Mouse (Mus musculus) midbrain, embryonic 12.5 days (tissue): Measurements from ENCODE around the gene Acsf3. TPM values are rescaled to one million over a fixed set of nuclear protein-coding genes. Genes with fewer than 3 reads are reported as not detected.

Experiments used
- ATAC-seq: fragments of 200-750 bp; cut with Nextera tagmentation; 2 replicates; pipeline ENCODE4 v1.8.0; 2017; ENCODE audit warnings: low read depth, moderate TSS enrichment, moderate library complexity; ENCODE audit not compliant: low FRiP score
- H3K27ac ChIP-seq: fragments of 300-500 bp; sonication (generic); replicated peaks from 2 replicates; pipeline ENCODE4 v1.5.1; 2016; ENCODE audit warnings: mild to moderate bottlenecking
- H3K27me3 ChIP-seq: fragments of 300-500 bp; sonication (generic); 2 replicates; pipeline ENCODE4 v1.6.1; 2016; ENCODE audit warnings: mild to moderate bottlenecking
- H3K36me3 ChIP-seq: fragments of 300-500 bp; sonication (generic); 2 replicates; pipeline ENCODE4 v1.6.1; 2016
- H3K4me1 ChIP-seq: fragments of 300-500 bp; sonication (generic); 2 replicates; pipeline ENCODE4 v1.6.1; 2016
- H3K4me2 ChIP-seq: fragments of 300-500 bp; sonication (generic); replicated peaks from 2 replicates; pipeline ENCODE4 v1.6.1; 2016; ENCODE audit warnings: mild to moderate bottlenecking, moderate library complexity
- H3K4me3 ChIP-seq: fragments of 300-500 bp; sonication (generic); 2 replicates; pipeline ENCODE4 v1.5.1; 2016; ENCODE audit warnings: mild to moderate bottlenecking
- H3K9ac ChIP-seq: fragments of 300-500 bp; sonication (generic); replicated peaks from 2 replicates; pipeline ENCODE4 v1.6.1; 2016; ENCODE audit warnings: mild to moderate bottlenecking, moderate library complexity
- H3K9me3 ChIP-seq: fragments of 300-500 bp; sonication (generic); 2 replicates; pipeline ENCODE4 v1.6.1; 2016; ENCODE audit warnings: mild to moderate bottlenecking
- WGBS: fragments of 180-500 bp; shearing (Covaris S2); methylation state at CpG from one replicate; pipeline ENCODE4 v1.1.7; 2016; 5-methylcytosine and 5-hydroxymethylcytosine counted together
- polyA plus RNA-seq: library from polyadenylated mRNA; unstranded; fragments of >200 nt; fragmentation: Nextera tagmentation; extraction: Ambion mirVana; gene quantifications from 2 replicates; pipeline ENCODE4 v1.2.1, GENCODE M21; 2016

Acsf3 gene
- polyA plus RNA-seq, 1 experiment from 2014 or later, result 16.9 TPM

GRCm38 (mm10) chr8:122789796-122790195, 14.5 kb downstream of the Acsf3 start:
- H3K27ac ChIP-seq, result no peak overlapping the region
- no peaks in the 10 kb centered on the region for H3K9me3 ChIP-seq
- peaks cover 6% of the 10 kb centered on the region; the same call in 1 of the 2 replicates for H3K4me1 ChIP-seq
- no peak overlapping the region for H3K9ac ChIP-seq
- WGBS, result 96% methylated on average over 5 of the region's 5 CpGs
- no peaks in the 10 kb centered on the region for H3K27me3 ChIP-seq
- ATAC-seq, result no peak
- no peak overlapping the region for H3K4me2 ChIP-seq
- no peak overlapping the region for H3K4me3 ChIP-seq
- peaks cover 49% of the 10 kb centered on the region for H3K36me3 ChIP-seq

- no peak overlapping the region for H3K9ac ChIP-seq
- no peak; the same call in 1 of the 2 replicates for ATAC-seq
Observed at GRCm38 (mm10) chr8:122793375-122794174, 18.3 kb downstream of the Acsf3 start.

GRCm38 (mm10) chr8:122794175-122794454, 18.8 kb downstream of the Acsf3 start:
- H3K9ac ChIP-seq, result no peak overlapping the region
- H3K4me3 ChIP-seq, result no peak overlapping the region
- H3K4me1 ChIP-seq, result peaks cover 6% of the 10 kb centered on the region; the same call in 1 of the 2 replicates
- H3K27me3 ChIP-seq, result no peaks in the 10 kb centered on the region
- no peaks in the 10 kb centered on the region for H3K9me3 ChIP-seq
- peak overlapping the region; percentile 52; the same call in 1 of the 2 replicates for H3K27ac ChIP-seq
- no peak overlapping the region for H3K4me2 ChIP-seq
- WGBS, result 86% methylated on average over 5 of the region's 5 CpGs
- H3K36me3 ChIP-seq, result peaks cover 13% of the 10 kb centered on the region
- ATAC-seq, result no peak

More at GRCm38 (mm10) chr8:122793375-122794174, 18.3 kb downstream of the Acsf3 start:
- peak overlapping the region; percentile 52 for H3K27ac ChIP-seq
- H3K9me3 ChIP-seq, result no peaks in the 10 kb centered on the region
- H3K4me2 ChIP-seq, result no peak overlapping the region
- H3K4me1 ChIP-seq, result peaks cover 6% of the 10 kb centered on the region; the same call in 1 of the 2 replicates
- WGBS, result 77% methylated on average over 18 of the region's 18 CpGs
- H3K27me3 ChIP-seq, result no peaks in the 10 kb centered on the region
- no peak overlapping the region for H3K4me3 ChIP-seq
- peaks cover 18% of the 10 kb centered on the region for H3K36me3 ChIP-seq

GRCm38 (mm10) chr8:122803906-122804761, 28.8 kb downstream of the Acsf3 start:
- H3K4me2 ChIP-seq, result peak overlapping the region; percentile 25

GRCm38 (mm10) chr8:122805349-122805748, 30.1 kb downstream of the Acsf3 start:
- Histone ChIP-seq H3K4me3 (no peak overlapping the region), H3K4me1 (peaks cover 57% of the 10 kb centered on the region), H3K27me3 (no peaks in the 10 kb centered on the region), H3K4me2 (no peak overlapping the region), H3K9ac (no peak overlapping the region), H3K36me3 (no peaks in the 10 kb centered on the region), H3K9me3 (no peaks in the 10 kb centered on the region), H3K27ac (peak overlapping the region; percentile 91)
- ATAC-seq, result 0 out of 2 replicates have a peak, but pooled peaks have one; percentile 10
- WGBS, result 31% methylated on average over 3 of the region's 3 CpGs

More at GRCm38 (mm10) chr8:122803906-122804761, 28.8 kb downstream of the Acsf3 start:
- peak; percentile 88 for ATAC-seq
- peaks cover 57% of the 10 kb centered on the region for H3K4me1 ChIP-seq
- peak overlapping the region; percentile 91 for H3K27ac ChIP-seq
- no peaks in the 10 kb centered on the region for H3K9me3 ChIP-seq
- H3K9ac ChIP-seq, result no peak overlapping the region
- no peaks in the 10 kb centered on the region for H3K36me3 ChIP-seq
- WGBS, result 8% methylated on average over 15 of the region's 15 CpGs
- H3K27me3 ChIP-seq, result no peaks in the 10 kb centered on the region
- no peak overlapping the region for H3K4me3 ChIP-seq

- H3K4me3 ChIP-seq, result no peak overlapping the region
- no peaks in the 10 kb centered on the region for H3K9me3 ChIP-seq
- 60% methylated on average over 7 of the region's 7 CpGs for WGBS
- H3K4me2 ChIP-seq, result no peak overlapping the region
- no peaks in the 10 kb centered on the region for H3K27me3 ChIP-seq
- peak overlapping the region; percentile 78 for H3K27ac ChIP-seq
- H3K4me1 ChIP-seq, result peaks cover 57% of the 10 kb centered on the region
- H3K9ac ChIP-seq, result no peak overlapping the region
- H3K36me3 ChIP-seq, result no peaks in the 10 kb centered on the region; the same call in 1 of the 2 replicates
- ATAC-seq, result no peak
Observed at GRCm38 (mm10) chr8:122806956-122807538, 31.8 kb downstream of the Acsf3 start.

GRCm38 (mm10) chr8:122807907-122808306, 32.6 kb downstream of the Acsf3 start:
- H3K27ac ChIP-seq, result peak overlapping the region; percentile 78; the same call in 1 of the 2 replicates
- H3K27me3 ChIP-seq, result no peaks in the 10 kb centered on the region

GRCm38 (mm10) chr8:122810376-122810775, 35.1 kb downstream of the Acsf3 start:
- Histone ChIP-seq H3K36me3 (peaks cover 4% of the 10 kb centered on the region; the same call in 1 of the 2 replicates), H3K27ac (peak overlapping the region; percentile 52), H3K9ac (no peak overlapping the region), H3K4me1 (peaks cover 49% of the 10 kb centered on the region), H3K9me3 (no peaks in the 10 kb centered on the region), H3K4me3 (no peak overlapping the region), H3K4me2 (no peak overlapping the region), H3K27me3 (no peaks in the 10 kb centered on the region)
- no peak for ATAC-seq
- 83% methylated on average over 8 of the region's 8 CpGs for WGBS

More at GRCm38 (mm10) chr8:122807907-122808306, 32.6 kb downstream of the Acsf3 start:
- Histone ChIP-seq H3K9ac (no peak overlapping the region), H3K36me3 (no peaks in the 10 kb centered on the region; the same call in 1 of the 2 replicates), H3K4me1 (peaks cover 58% of the 10 kb centered on the region), H3K9me3 (no peaks in the 10 kb centered on the region), H3K4me3 (no peak overlapping the region), H3K4me2 (no peak overlapping the region)
- 91% methylated on average over 4 of the region's 4 CpGs for whole genome bisulfite sequencing
- ATAC-seq, result no peak

GRCm38 (mm10) chr8:122811870-122812494, 36.7 kb downstream of the Acsf3 start:
- peaks cover 4% of the 10 kb centered on the region; the same call in 1 of the 2 replicates for H3K36me3 ChIP-seq
- H3K4me3 ChIP-seq, result no peak overlapping the region
- no peak overlapping the region for H3K9ac ChIP-seq
- H3K9me3 ChIP-seq, result no peaks in the 10 kb centered on the region
- WGBS, result 86% methylated on average over 16 of the region's 16 CpGs
- peak overlapping the region; percentile 42 for H3K27ac ChIP-seq
- ATAC-seq, result 0 out of 2 replicates have a peak, but pooled peaks have one; percentile 27
- no peak overlapping the region for H3K4me2 ChIP-seq
- no peaks in the 10 kb centered on the region for H3K27me3 ChIP-seq
- H3K4me1 ChIP-seq, result peaks cover 33% of the 10 kb centered on the region

GRCm38 (mm10) chr8:122812610-122813250, 37.4 kb downstream of the Acsf3 start:
- Histone ChIP-seq H3K36me3 (peaks cover 4% of the 10 kb centered on the region; the same call in 1 of the 2 replicates), H3K4me2 (no peak overlapping the region), H3K4me3 (no peak overlapping the region), H3K27me3 (no peaks in the 10 kb centered on the region), H3K9ac (no peak overlapping the region), H3K4me1 (peaks cover 32% of the 10 kb centered on the region), H3K9me3 (no peaks in the 10 kb centered on the region), H3K27ac (peak overlapping the region; percentile 42; the same call in 1 of the 2 replicates)
- no peak for ATAC-seq
- WGBS, result 84% methylated on average over 14 of the region's 14 CpGs

GRCm38 (mm10) chr8:122814608-122815007, 39.3 kb downstream of the Acsf3 start:
- ATAC-seq, result no peak
- peaks cover 4% of the 10 kb centered on the region; the same call in 1 of the 2 replicates for H3K36me3 ChIP-seq
- H3K9ac ChIP-seq, result no peak overlapping the region
- H3K4me3 ChIP-seq, result no peak overlapping the region
- H3K9me3 ChIP-seq, result no peaks in the 10 kb centered on the region
- 6% methylated on average over 7 of the region's 7 CpGs for WGBS
- no peak overlapping the region for H3K4me2 ChIP-seq
- 0 out of 2 replicates have a peak overlapping the region, but pooled peaks have one; percentile 36 for H3K27ac ChIP-seq
- no peaks in the 10 kb centered on the region for H3K27me3 ChIP-seq
- H3K4me1 ChIP-seq, result peaks cover 30% of the 10 kb centered on the region
